Mouse (Mus musculus) bone marrow macrophage, adult 2 months (primary cell): ENCODE measurements around the gene Gm3002.
"Not testable (repeated sequence)": the region's sequence is repeated elsewhere in the genome, so short reads cannot be mapped to it uniquely, and the experiment has no call there.

Experiments used
- CTCF ChIP-seq: IDR thresholded peaks from 2 replicates; pipeline ENCODE4 v1.5.1; 2012; ENCODE audit warnings: low read depth, mild to moderate bottlenecking, low read length, moderate library complexity
- POLR2A ChIP-seq: IDR thresholded peaks from 2 replicates; pipeline ENCODE4 v1.6.1; 2012; ENCODE audit warnings: mild to moderate bottlenecking, low read depth, low read length, borderline replicate concordance

GRCm38 (mm10) chr14:3963247-3963646, 153.4 kb downstream of the Gm3002 start, which contains the start of gene Gm3095:
- not testable (repeated sequence) for TF ChIP-seq CTCF, POLR2A
